Mouse (Mus musculus) frontal cortex, postnatal 25 days (tissue): ENCODE data around the gene Smim22.

ENCODE experiments used
- DNase-seq, 2 experiments: peaks; one replicate each; pipeline ENCODE4 v3.0.0; 2022; ENCODE audit warnings: low spot score in 2 of 2

The Smim22 gene

GRCm38 (mm10) chr16:5008076-5008475, 988 bp downstream of the Smim22 start:
- DNase-seq, result no peak

- DNase-seq, result no peak
Measured at GRCm38 (mm10) chr16:5010371-5010935, 3.4 kb downstream of the Smim22 start.

DNA sequence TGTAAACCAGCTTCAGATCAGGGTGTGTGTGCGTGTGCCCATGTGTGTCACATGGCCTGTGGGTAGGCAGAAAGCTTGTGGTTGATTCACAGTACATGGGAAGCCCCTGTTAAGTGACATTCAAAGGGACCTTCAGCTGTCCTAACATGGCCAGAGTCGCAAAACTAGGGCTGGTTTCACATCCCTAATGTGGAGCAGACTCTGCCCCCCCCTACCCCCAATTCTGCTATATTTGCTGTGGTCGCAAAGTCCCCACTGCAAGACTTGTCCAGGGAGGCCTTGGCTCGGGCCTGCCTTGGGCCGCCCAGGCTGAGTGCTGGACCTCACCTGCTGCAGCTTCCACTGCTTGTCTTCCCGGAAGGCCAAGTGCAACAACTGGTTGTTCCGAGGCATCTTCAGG, 4.2 kb downstream of the Smim22 start:
- no peak for DNase-seq

- no peak for DNase-seq
Measured at GRCm38 (mm10) chr16:5012036-5013005, 5.2 kb downstream of the Smim22 start.

GRCm38 (mm10) chr16:5013054-5013838, 6.2 kb downstream of the Smim22 start, which contains the start of gene Rogdi:
Gene Rogdi (minus strand): TSS chr16:5013553.
- peak; percentile 97 to 98 for DNase-seq

GRCm38 (mm10) chr16:5014578-5014977, 7.5 kb downstream of the Smim22 start:
- no peak for DNase-seq

- DNase-seq, result no peak
Measured at GRCm38 (mm10) chr16:5024021-5024420, 16.9 kb downstream of the Smim22 start.

- DNase-seq, result no peak
Measured at GRCm38 (mm10) chr16:5029847-5030246, 22.8 kb downstream of the Smim22 start.

GRCm38 (mm10) chr16:5035591-5035990, 28.5 kb downstream of the Smim22 start:
- DNase-seq, result no peak

- no peak for DNase-seq
Measured at GRCm38 (mm10) chr16:5036649-5037234, 29.7 kb downstream of the Smim22 start.

DNA sequence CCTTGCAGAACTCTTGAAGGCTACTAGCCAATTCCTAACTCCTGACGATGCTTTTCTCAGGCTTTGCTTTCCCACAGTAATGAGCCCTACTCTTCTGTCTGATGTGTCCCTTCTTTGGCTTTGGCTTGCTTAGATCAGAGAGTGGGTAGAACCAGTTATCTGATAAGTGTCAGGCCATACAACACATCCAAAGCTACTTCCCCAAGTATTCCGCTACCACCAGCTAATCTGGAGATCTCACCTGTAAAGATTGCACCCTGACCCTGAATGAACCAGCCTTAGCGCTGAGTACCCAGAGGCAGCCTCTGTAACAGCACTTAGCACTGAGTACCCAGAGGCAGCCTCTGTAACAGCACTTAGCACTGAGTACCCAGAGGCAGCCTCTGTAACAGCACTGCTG, 38.2 kb downstream of the Smim22 start:
- no peak for DNase-seq

DNA sequence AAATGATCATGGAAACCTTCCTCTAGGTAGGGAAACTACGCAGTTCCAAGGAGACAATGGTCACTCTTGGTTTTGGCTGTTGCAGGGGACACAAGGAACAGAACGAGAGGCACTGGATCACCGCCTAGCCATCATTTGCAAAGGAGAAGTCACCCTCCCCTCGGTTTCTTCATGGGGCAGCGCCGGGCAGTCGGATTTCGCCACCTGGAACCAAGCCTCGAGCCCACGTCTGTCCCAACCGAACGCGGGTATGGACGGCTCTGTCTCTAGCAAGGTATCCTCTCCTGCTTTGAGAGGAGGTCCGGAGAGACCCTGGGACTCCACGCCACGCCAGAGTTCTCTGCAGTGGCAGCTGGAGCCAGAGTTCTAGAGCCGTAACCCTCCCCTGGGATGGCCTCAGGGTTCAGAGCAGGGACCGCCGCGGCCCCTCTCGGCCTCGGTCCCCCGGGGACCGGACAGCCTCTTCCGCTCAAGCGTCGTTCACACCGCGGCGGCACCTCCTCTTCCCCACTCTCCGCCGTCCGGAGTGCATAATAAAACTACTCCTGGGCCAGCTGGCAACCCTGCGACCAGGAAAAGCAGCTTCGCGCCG, 42.2 kb downstream of the Smim22 start:
- DNase-seq, result no peak

DNA sequence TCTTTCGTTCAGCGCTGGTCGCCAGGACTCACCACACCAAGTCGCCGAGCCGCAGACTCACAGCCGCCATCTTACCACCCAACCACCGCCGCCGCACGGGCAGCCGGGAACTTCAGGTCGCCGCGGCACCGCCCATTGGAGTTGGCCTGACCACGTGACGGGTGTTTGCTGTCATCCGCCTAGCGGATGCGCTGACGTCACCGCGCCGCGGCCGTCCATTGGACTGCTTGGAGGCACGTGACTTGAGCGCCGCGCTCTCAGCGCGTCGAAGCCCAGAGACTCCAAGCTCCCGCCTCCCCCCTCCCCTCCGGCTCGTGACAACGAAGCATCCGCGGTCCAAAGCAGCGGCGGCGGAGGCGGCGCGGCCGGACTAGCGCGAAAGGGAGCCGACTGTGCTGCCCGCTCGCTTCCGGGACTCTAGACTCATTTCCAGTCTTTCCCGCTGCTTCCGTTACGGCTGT, 42.7 kb downstream of the Smim22 start, which contains the start of the genes Glyr1 and Ubn1:
Gene Glyr1 (minus strand): TSS at position 90 of the 461 bp plus-strand sequence.
Gene Ubn1 (plus strand): TSS at position 284 of the 461 bp plus-strand sequence.
- peak; percentile 96 to 98 for DNase-seq

DNA sequence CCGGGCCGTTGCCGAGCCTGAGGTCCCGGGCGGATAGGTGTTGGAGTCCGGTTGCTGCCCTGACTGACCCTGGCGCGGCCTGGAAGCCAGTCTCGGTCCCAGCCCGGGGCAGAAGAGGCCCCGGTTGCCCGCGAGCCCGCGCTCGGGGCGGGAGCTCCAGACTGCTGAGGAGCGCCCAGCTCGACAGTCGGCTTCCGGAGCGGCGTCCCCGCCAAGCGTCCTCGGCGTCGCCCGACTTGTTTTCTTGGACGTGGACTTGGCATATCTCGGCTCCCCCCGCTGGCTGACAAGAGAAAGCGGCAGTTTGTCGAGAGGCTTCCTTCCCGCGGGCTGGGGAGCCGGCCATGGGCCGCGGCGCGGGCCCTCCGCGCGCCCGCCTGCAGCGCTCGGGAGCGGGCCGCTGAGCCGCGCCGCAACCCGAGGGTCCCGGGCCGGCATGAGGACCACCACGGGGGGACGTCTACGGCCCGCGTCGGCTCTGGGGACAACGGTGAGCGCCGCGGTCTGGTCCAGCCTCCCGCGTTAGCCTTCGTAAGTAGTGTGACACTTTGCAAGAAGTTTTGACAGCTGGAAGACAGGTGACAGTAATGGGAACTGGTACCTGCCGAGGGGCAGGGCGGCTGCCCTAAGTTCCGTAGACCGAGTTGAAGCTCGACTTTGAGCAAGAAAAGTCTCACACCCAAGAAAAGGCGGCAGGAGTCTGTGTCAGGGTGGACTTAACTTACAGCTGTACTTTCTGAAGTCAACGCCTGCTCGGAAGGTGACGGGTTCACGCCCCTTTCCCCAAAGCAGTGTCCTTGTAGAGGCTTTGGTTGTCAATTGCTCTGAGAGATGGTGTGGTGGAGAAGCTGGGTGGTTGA, 43.4 kb downstream of the Smim22 start:
- peak in 1 of 2 experiments; percentile 51 for DNase-seq
